Mouse (Mus musculus): ENCODE measurements around the gene Strap. TPM values are rescaled to one million over a fixed set of nuclear protein-coding genes. Genes with fewer than 3 reads are reported as not detected.

Gene Strap
- 18.8 and 34.0 TPM in 2 replicates for polyA plus RNA-seq (2012; rRNA removed)

DNA sequence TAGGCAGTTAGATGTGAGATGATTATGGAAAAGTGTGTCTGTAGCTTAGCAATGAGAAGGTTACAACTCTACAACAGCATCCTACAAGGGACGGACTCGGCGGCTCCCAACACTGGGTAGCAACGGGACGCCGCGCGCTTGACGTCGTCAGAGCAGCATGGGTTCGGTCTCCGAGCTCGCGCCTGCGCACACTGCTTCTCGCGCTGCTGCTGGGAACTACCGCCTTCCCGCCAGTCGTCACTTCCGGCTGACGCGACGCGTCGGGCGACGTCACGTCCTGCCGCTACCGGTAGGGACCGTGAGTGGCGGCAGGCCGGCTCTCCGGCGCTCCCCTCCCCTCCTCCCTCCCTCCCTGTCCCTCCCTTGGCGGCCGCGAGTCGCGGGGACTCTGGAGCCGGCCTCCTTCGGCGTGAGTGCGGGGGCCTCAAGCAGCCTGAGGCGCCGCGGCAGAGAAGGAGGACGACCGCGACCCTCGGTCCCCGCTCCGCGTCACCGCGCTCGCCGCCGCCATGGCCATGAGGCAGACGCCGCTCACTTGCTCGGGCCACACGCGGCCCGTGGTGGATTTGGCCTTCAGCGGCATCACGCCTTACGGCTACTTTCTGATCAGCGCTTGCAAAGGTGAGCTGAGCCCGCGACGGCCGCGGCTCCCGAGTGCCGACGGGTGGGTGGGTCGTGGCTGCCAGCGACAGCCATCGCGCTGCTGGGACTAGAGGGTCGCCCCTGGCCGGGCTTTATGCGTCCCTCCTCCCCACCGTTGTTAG is at the start of gene Strap:
Strap (plus strand) TSS at position 233 of the 764 bp plus-strand sequence.
- peak; percentile 90 to 92 for DNase-seq (ENCODE audit: low read depth in 1 of 2, low spot score in 2 of 2)
- Histone ChIP-seq H3K36me3 (ENCODE audit: control insufficient read depth, insufficient read depth, low read length) (peaks cover 12% of the 10 kb centered on the region), H3K27ac (ENCODE audit: insufficient read depth, low read length) (peak within 1 kb of the TSS; percentile 60), H3K27me3 (ENCODE audit: control insufficient read depth, insufficient read depth, low read length) (no peaks in the 10 kb centered on the region), H3K4me3 (ENCODE audit: extremely low read depth, insufficient read depth, insufficient read length) (peak within 1 kb of the TSS; percentile 80), H3K4me1 (ENCODE audit: control insufficient read depth, insufficient read depth, insufficient read length) (peaks cover 8% of the 10 kb centered on the region; the same call in 1 of the 2 replicates)
- WGBS = under 1% methylated on average over 81 of the region's 86 CpGs
- TF ChIP-seq POLR2A (IDR thresholded peaks at IDR 0.05; ENCODE audit: low read depth, low read length) (peak; percentile 72), CTCF (IDR thresholded peaks at IDR 0.05; ENCODE audit: extremely low read depth, insufficient read depth, insufficient read length, insufficient replicate concordance) (no peak)

DNA sequence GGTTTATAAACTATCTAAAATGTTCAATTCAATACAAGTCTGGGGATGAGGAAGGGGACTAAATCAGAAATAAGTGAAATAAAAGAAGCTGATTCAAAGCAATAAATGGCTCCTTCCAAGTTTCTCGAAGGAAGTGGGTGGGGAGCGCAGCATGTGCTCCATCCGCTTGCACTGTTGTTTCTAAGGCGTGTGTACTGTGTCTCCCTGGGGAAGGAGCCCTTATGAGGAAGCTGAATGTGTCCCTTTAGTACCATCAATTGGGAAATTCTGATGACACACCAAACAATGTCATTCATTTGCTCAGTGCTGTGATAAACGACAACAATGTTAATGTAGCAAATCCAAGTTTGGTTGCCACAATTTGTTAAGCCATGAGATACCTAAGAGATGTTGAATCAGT is 47.2 kb upstream of the Strap start:
- no peak overlapping the region for H3K27ac ChIP-seq (ENCODE audit: insufficient read depth, low read length)
- H3K4me1 ChIP-seq (ENCODE audit: control insufficient read depth, insufficient read depth, insufficient read length) = no peaks in the 10 kb centered on the region
- DNase-seq (ENCODE audit: low read depth in 1 of 2, low spot score in 2 of 2) = no peak
- no peak overlapping the region for H3K4me3 ChIP-seq (ENCODE audit: extremely low read depth, insufficient read depth, insufficient read length)
- no peaks in the 10 kb centered on the region for H3K27me3 ChIP-seq (ENCODE audit: control insufficient read depth, insufficient read depth, low read length)
- H3K36me3 ChIP-seq (ENCODE audit: control insufficient read depth, insufficient read depth, low read length) = no peaks in the 10 kb centered on the region
- TF ChIP-seq CTCF (IDR thresholded peaks at IDR 0.05; ENCODE audit: extremely low read depth, insufficient read depth, insufficient read length, insufficient replicate concordance) (no peak), POLR2A (IDR thresholded peaks at IDR 0.05; ENCODE audit: low read depth, low read length) (no peak)
- WGBS = 87% methylated on average over 5 of the region's 5 CpGs

- TF ChIP-seq CTCF (IDR thresholded peaks at IDR 0.05; ENCODE audit: extremely low read depth, insufficient read depth, insufficient read length, insufficient replicate concordance) = no peak
- WGBS = 82% methylated on average over 3 of the region's 3 CpGs
- no peaks in the 10 kb centered on the region for H3K27me3 ChIP-seq (ENCODE audit: control insufficient read depth, insufficient read depth, low read length)
- H3K4me3 ChIP-seq (ENCODE audit: extremely low read depth, insufficient read depth, insufficient read length) = no peak overlapping the region
- no peak for DNase-seq (ENCODE audit: low read depth in 1 of 2, low spot score in 2 of 2)
- H3K36me3 ChIP-seq (ENCODE audit: control insufficient read depth, insufficient read depth, low read length) = no peaks in the 10 kb centered on the region
- H3K27ac ChIP-seq (ENCODE audit: insufficient read depth, low read length) = no peak overlapping the region
- H3K4me1 ChIP-seq (ENCODE audit: control insufficient read depth, insufficient read depth, insufficient read length) = no peaks in the 10 kb centered on the region
These were observed 46.8 kb upstream of the Strap start for GRCm38 (mm10) chr6:137688079-137688478.

GRCm38 (mm10) chr6:137688506-137689105 is 46.3 kb upstream of the Strap start:
- H3K27me3 ChIP-seq (ENCODE audit: control insufficient read depth, insufficient read depth, low read length) = no peaks in the 10 kb centered on the region
- no peaks in the 10 kb centered on the region for H3K4me1 ChIP-seq (ENCODE audit: control insufficient read depth, insufficient read depth, insufficient read length)
- H3K27ac ChIP-seq (ENCODE audit: insufficient read depth, low read length) = no peak overlapping the region
- H3K36me3 ChIP-seq (ENCODE audit: control insufficient read depth, insufficient read depth, low read length) = no peaks in the 10 kb centered on the region
- WGBS = 80% methylated on average over 11 of the region's 11 CpGs
- H3K4me3 ChIP-seq (ENCODE audit: extremely low read depth, insufficient read depth, insufficient read length) = no peak overlapping the region
- DNase-seq (ENCODE audit: low read depth in 1 of 2, low spot score in 2 of 2) = no peak
- TF ChIP-seq POLR2A (IDR thresholded peaks at IDR 0.05; ENCODE audit: low read depth, low read length) (no peak), CTCF (IDR thresholded peaks at IDR 0.05; ENCODE audit: extremely low read depth, insufficient read depth, insufficient read length, insufficient replicate concordance) (no peak)

DNA sequence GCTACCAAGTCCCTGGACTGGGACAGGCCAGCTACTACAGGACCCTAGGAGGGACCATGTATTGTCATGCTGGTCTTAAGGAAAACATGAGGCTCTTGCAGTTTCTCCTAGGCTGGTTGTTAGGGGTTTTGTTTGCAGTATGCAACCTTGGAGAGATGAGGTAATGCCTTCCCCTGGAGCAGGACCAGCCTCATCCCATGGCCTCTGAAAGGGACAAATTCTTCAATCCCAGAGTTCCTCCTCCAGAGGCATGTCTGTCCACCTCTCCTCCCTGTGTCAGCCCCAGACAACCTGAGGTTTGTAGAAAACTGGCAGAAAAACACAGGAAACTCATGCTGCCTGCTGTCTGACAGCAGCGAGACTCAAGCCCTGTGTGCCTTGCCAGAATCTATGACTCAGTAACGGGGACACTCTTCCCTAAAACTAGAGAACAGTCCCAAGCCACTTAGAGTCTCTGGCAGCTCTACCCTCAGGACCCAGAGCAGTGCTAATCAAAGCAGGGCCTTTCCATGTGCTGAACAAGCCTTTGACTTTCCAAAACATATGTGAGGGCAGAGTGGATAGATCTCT is 44.2 kb upstream of the Strap start:
- no peak overlapping the region for H3K27ac ChIP-seq (ENCODE audit: insufficient read depth, low read length)
- no peak for DNase-seq (ENCODE audit: low read depth in 1 of 2, low spot score in 2 of 2)

DNA sequence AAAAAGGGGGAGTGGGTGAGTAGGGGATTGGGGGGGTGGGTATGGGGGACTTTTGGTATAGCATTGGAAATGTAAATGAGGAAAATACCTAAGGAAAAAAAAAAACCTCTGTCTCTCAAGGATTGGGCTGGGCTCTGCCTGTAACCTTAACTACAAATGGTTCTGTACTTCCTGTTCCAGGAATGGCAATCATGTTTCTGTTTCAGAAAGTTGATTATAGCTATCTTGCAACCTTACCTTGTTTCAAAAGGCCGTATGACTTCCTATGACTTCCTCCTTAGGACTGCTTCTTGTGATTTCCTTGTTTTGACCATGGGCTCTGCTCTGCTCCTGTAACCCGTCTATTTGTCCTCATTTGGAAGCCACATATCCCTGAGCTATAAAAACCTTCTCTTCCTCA is 40.6 kb upstream of the Strap start:
- Histone ChIP-seq H3K27me3 (ENCODE audit: control insufficient read depth, insufficient read depth, low read length) (no peaks in the 10 kb centered on the region), H3K4me1 (ENCODE audit: control insufficient read depth, insufficient read depth, insufficient read length) (no peaks in the 10 kb centered on the region), H3K36me3 (ENCODE audit: control insufficient read depth, insufficient read depth, low read length) (no peaks in the 10 kb centered on the region), H3K27ac (ENCODE audit: insufficient read depth, low read length) (no peak overlapping the region), H3K4me3 (ENCODE audit: extremely low read depth, insufficient read depth, insufficient read length) (no peak overlapping the region)
- WGBS = 28% methylated on average over 2 of the region's 2 CpGs
- TF ChIP-seq POLR2A (IDR thresholded peaks at IDR 0.05; ENCODE audit: low read depth, low read length) (no peak), CTCF (IDR thresholded peaks at IDR 0.05; ENCODE audit: extremely low read depth, insufficient read depth, insufficient read length, insufficient replicate concordance) (no peak)
- DNase-seq (ENCODE audit: low read depth in 1 of 2, low spot score in 2 of 2) = no peak

More for the DNA sequence above, 44.2 kb upstream of the Strap start:
- no peaks in the 10 kb centered on the region for H3K27me3 ChIP-seq (ENCODE audit: control insufficient read depth, insufficient read depth, low read length)
- 55% methylated on average over 2 of the region's 2 CpGs for WGBS
- no peaks in the 10 kb centered on the region for H3K36me3 ChIP-seq (ENCODE audit: control insufficient read depth, insufficient read depth, low read length)
- no peak for TF ChIP-seq CTCF (IDR thresholded peaks at IDR 0.05; ENCODE audit: extremely low read depth, insufficient read depth, insufficient read length, insufficient replicate concordance)
- TF ChIP-seq POLR2A (IDR thresholded peaks at IDR 0.05; ENCODE audit: low read depth, low read length) = no peak
- no peaks in the 10 kb centered on the region for H3K4me1 ChIP-seq (ENCODE audit: control insufficient read depth, insufficient read depth, insufficient read length)
- H3K4me3 ChIP-seq (ENCODE audit: extremely low read depth, insufficient read depth, insufficient read length) = no peak overlapping the region
